Mouse (Mus musculus) myocyte (in vitro differentiated cells): ENCODE results near the gene Tenm4. TPM values are rescaled to one million over a fixed set of nuclear protein-coding genes. Genes with fewer than 3 reads are reported as not detected.

ENCODE experiments used
- H3K27me3 ChIP-seq: one replicate; pipeline ENCODE4 v1.6.1; 2011; ENCODE audit not compliant: control insufficient read depth, insufficient read depth, insufficient read length
- H3K36me3 ChIP-seq: one replicate; pipeline ENCODE4 v1.6.1; 2011; ENCODE audit not compliant: control insufficient read depth, insufficient read depth
- H3K4me2 ChIP-seq: one replicate; pipeline ENCODE4 v1.6.1; 2011; ENCODE audit warnings: low read depth, control low read depth
- H3K4me3 ChIP-seq: one replicate; pipeline ENCODE4 v1.5.1; 2011; ENCODE audit warnings: mild to moderate bottlenecking, control low read depth, moderate library complexity
- H3K79me2 ChIP-seq: one replicate; pipeline ENCODE4 v1.6.1; 2011; ENCODE audit not compliant: control insufficient read depth, insufficient read depth
- H3ac ChIP-seq: one replicate; pipeline ENCODE4 v1.6.1; 2011; ENCODE audit not compliant: control insufficient read depth, insufficient read length
- CEBPB ChIP-seq: IDR thresholded peaks from 2 replicates; pipeline ENCODE4 v1.6.1; 2011; ENCODE audit warnings: mild to moderate bottlenecking, moderate library complexity; ENCODE audit not compliant: poor library complexity, insufficient read depth, severe bottlenecking
- E2F4 ChIP-seq: IDR thresholded peaks from one replicate; pipeline ENCODE4 v1.6.1; 2011; ENCODE audit warnings: mild to moderate bottlenecking, control low read depth, moderate library complexity; ENCODE audit not compliant: insufficient read depth
- MAX ChIP-seq: IDR thresholded peaks from one replicate; pipeline ENCODE4 v1.6.1; 2011; ENCODE audit warnings: low read depth, mild to moderate bottlenecking, control low read depth
- MYOD1 ChIP-seq, 3 experiments: IDR thresholded peaks; one replicate each; pipeline ENCODE4 v1.6.1; 2011; ENCODE audit warnings: control low read depth in 2 of 3, low read depth in 2 of 3, mild to moderate bottlenecking in 2 of 3, moderate library complexity in 1 of 3; ENCODE audit not compliant: insufficient read length in 2 of 3, control insufficient read depth in 1 of 3
- MYOG ChIP-seq, 3 experiments: IDR thresholded peaks; one replicate each; pipeline ENCODE4 v1.6.1; 2011; ENCODE audit warnings: control low read depth in 2 of 3, low read depth in 2 of 3, mild to moderate bottlenecking in 2 of 3; ENCODE audit not compliant: insufficient read length in 2 of 3, control insufficient read depth in 1 of 3, insufficient read depth in 1 of 3
- POLR2A ChIP-seq: IDR thresholded peaks from one replicate; pipeline ENCODE4 v1.6.1; 2011; ENCODE audit warnings: low read depth, mild to moderate bottlenecking, control low read depth, moderate library complexity; ENCODE audit not compliant: insufficient read length
- POLR2AphosphoS2 ChIP-seq: IDR thresholded peaks from one replicate; pipeline ENCODE4 v1.6.1; 2011; ENCODE audit warnings: low read depth, control low read depth; ENCODE audit not compliant: insufficient read length
- REST ChIP-seq: IDR thresholded peaks from one replicate; pipeline ENCODE4 v1.6.1; 2011; ENCODE audit warnings: mild to moderate bottlenecking, control low read depth, moderate library complexity; ENCODE audit not compliant: insufficient read depth, insufficient read length
- SRF ChIP-seq: IDR thresholded peaks from one replicate; pipeline ENCODE4 v1.6.1; 2011; ENCODE audit warnings: low read depth; ENCODE audit not compliant: control insufficient read depth, insufficient read length
- TCF12 ChIP-seq: IDR thresholded peaks from one replicate; pipeline ENCODE4 v1.6.1; 2011; ENCODE audit warnings: mild to moderate bottlenecking, control low read depth; ENCODE audit not compliant: poor library complexity, insufficient read depth, severe bottlenecking
- TCF3 ChIP-seq: IDR thresholded peaks from one replicate; pipeline ENCODE4 v1.6.1; 2011; ENCODE audit warnings: low read depth, control low read depth; ENCODE audit not compliant: insufficient read length
- USF1 ChIP-seq: IDR thresholded peaks from one replicate; pipeline ENCODE4 v1.6.1; 2011; ENCODE audit warnings: low read depth, mild to moderate bottlenecking, control low read depth, moderate library complexity
- polyA plus RNA-seq: library from polyadenylated mRNA; unstranded; fragments of >200 nt; fragmentation: generic; extraction: Trizol; gene quantifications from one replicate; pipeline ENCODE4 v1.2.1, GENCODE M21; 2012; ENCODE audit warnings: missing spikeins

The Tenm4 gene
- polyA plus RNA-seq, 1 experiment = 10.9 TPM

GRCm38 (mm10) chr7:96482953-96483352 lies 311.9 kb downstream of the Tenm4 start:
- H3K27me3 ChIP-seq = no peaks in the 10 kb centered on the region
- TF ChIP-seq E2F4 = no peak

GRCm38 (mm10) chr7:96484006-96484581 lies 313.0 kb downstream of the Tenm4 start:
- Histone ChIP-seq H3K36me3 (no peaks in the 10 kb centered on the region), H3ac (no peak overlapping the region), H3K27me3 (no peaks in the 10 kb centered on the region), H3K4me3 (no peak overlapping the region), H3K4me2 (no peak overlapping the region), H3K79me2 (no peaks in the 10 kb centered on the region)
- TF ChIP-seq MYOG (IDR thresholded peaks at IDR 0.05; ENCODE audit: control insufficient read depth in 1 of 3, insufficient read depth in 1 of 3, insufficient read length in 2 of 3, low read depth in 2 of 3) = no peak
- TF ChIP-seq MAX = no peak
- no peak for TF ChIP-seq E2F4
- TF ChIP-seq POLR2A = no peak
- no peak for TF ChIP-seq USF1
- no peak for TF ChIP-seq CEBPB
- TF ChIP-seq TCF3 = no peak
- TF ChIP-seq SRF = no peak
- TF ChIP-seq MYOD1 (IDR thresholded peaks at IDR 0.05; ENCODE audit: control insufficient read depth in 1 of 3, insufficient read length in 2 of 3, low read depth in 2 of 3) = no peak
- TF ChIP-seq POLR2AphosphoS2 = no peak
- no peak for TF ChIP-seq TCF12
- no peak for TF ChIP-seq REST

More at GRCm38 (mm10) chr7:96482953-96483352, 311.9 kb downstream of the Tenm4 start:
- Histone ChIP-seq H3K4me3 (no peak overlapping the region), H3K4me2 (no peak overlapping the region), H3K79me2 (no peaks in the 10 kb centered on the region), H3K36me3 (no peaks in the 10 kb centered on the region), H3ac (no peak overlapping the region)

GRCm38 (mm10) chr7:96489348-96490076 lies 318.5 kb downstream of the Tenm4 start:
- no peak overlapping the region for H3ac ChIP-seq
- no peaks in the 10 kb centered on the region for H3K27me3 ChIP-seq
- H3K4me2 ChIP-seq = no peak overlapping the region
- no peaks in the 10 kb centered on the region for H3K79me2 ChIP-seq
- no peak for TF ChIP-seq SRF
- TF ChIP-seq TCF12 = no peak
- TF ChIP-seq MAX = no peak
- no peak for TF ChIP-seq REST
- no peak for TF ChIP-seq CEBPB
- TF ChIP-seq MYOG (IDR thresholded peaks at IDR 0.05; ENCODE audit: control insufficient read depth in 1 of 3, insufficient read depth in 1 of 3, insufficient read length in 2 of 3, low read depth in 2 of 3) = no peak
- no peak for TF ChIP-seq TCF3
- no peak for TF ChIP-seq E2F4
- no peak for TF ChIP-seq POLR2AphosphoS2
- TF ChIP-seq USF1 = no peak
- no peak for TF ChIP-seq MYOD1 (IDR thresholded peaks at IDR 0.05; ENCODE audit: control insufficient read depth in 1 of 3, insufficient read length in 2 of 3, low read depth in 2 of 3)
- H3K4me3 ChIP-seq = no peak overlapping the region
- no peaks in the 10 kb centered on the region for H3K36me3 ChIP-seq

- Histone ChIP-seq H3ac (no peak overlapping the region), H3K36me3 (no peaks in the 10 kb centered on the region), H3K4me2 (no peak overlapping the region), H3K79me2 (no peaks in the 10 kb centered on the region), H3K4me3 (no peak overlapping the region), H3K27me3 (no peaks in the 10 kb centered on the region)
- TF ChIP-seq E2F4 (no peak), MYOG (IDR thresholded peaks at IDR 0.05; ENCODE audit: control insufficient read depth in 1 of 3, insufficient read depth in 1 of 3, insufficient read length in 2 of 3, low read depth in 2 of 3) (no peak), SRF (no peak), REST (no peak), POLR2AphosphoS2 (no peak), TCF3 (no peak), USF1 (no peak), TCF12 (no peak), POLR2A (no peak), MAX (no peak), CEBPB (no peak), MYOD1 (IDR thresholded peaks at IDR 0.05; ENCODE audit: control insufficient read depth in 1 of 3, insufficient read length in 2 of 3, low read depth in 2 of 3) (no peak)
Observed at GRCm38 (mm10) chr7:96491896-96492295, 320.9 kb downstream of the Tenm4 start.
